Mouse (Mus musculus) erythroid progenitor cell, adult 5-6 weeks (primary cell): ENCODE data around the gene Lhx3. TPM values are rescaled to one million over a fixed set of nuclear protein-coding genes. Genes with fewer than 3 reads are reported as not detected.

ENCODE experiments used
- ATAC-seq: replicated peaks from 2 replicates; pipeline ENCODE4 v1.8.0; 2016; ENCODE audit warnings: moderate number of reproducible peaks, mild to moderate bottlenecking, moderate TSS enrichment, inconsistent platforms; ENCODE audit not compliant: poor library complexity, low FRiP score, severe bottlenecking
- total RNA-seq, 2 experiments: library from RNA; stranded (forward) in 1 of 2; stranded (reverse) in 1 of 2; fragments of 150-400 nt in 1 of 2; fragments of 186-747, 209-891 nt in 1 of 2; gene quantifications; 2 replicates each; pipeline versions ENCODE4 v1.2.3 to v1.2.4; 2015 to 2017; ENCODE audit warnings: low replicate concordance in 2 of 2

Lhx3 gene
- total RNA-seq (2015; ENCODE audit: low replicate concordance) (not detected in 2 replicates), total RNA-seq (2017; ENCODE audit: low replicate concordance) (not detected in 2 replicates)

DNA sequence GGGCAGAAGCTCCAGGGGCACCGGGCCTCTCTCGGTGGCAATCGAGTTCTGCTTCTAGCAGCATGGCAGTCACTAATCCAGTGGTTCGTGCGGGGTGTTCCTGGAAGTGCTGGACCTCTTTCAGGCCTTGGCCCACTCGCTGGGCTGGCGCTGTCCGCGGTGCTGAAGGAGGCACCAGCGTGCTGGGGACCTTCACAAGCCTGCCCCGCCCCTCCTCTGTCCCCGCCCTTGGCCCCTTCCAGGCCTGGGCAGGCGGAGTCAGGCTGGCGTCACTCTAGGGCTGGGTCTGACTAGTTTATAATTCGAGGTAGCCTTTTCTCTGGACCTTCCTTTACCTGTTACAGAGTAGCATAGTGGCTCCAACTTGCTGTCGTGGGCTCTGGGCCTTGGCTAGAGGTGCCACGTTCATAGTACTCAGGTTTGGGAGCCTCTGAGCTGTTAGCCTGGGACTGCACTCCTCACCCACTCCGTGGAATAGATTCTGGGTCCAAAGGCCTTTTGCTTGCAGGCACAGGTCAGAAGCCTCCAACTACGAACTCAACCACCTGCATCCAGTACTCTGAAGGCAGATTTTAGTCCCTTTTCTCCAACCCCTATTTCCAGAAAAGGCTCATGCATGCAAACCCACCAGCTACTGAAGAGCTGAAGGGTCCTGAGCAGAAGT is at the start of gene Lhx3:
Lhx3 (minus strand) TSS at position 164 of the 664 bp plus-strand sequence.
- 0 out of 2 replicates have a peak, but pooled peaks have one; percentile 48 for ATAC-seq

DNA sequence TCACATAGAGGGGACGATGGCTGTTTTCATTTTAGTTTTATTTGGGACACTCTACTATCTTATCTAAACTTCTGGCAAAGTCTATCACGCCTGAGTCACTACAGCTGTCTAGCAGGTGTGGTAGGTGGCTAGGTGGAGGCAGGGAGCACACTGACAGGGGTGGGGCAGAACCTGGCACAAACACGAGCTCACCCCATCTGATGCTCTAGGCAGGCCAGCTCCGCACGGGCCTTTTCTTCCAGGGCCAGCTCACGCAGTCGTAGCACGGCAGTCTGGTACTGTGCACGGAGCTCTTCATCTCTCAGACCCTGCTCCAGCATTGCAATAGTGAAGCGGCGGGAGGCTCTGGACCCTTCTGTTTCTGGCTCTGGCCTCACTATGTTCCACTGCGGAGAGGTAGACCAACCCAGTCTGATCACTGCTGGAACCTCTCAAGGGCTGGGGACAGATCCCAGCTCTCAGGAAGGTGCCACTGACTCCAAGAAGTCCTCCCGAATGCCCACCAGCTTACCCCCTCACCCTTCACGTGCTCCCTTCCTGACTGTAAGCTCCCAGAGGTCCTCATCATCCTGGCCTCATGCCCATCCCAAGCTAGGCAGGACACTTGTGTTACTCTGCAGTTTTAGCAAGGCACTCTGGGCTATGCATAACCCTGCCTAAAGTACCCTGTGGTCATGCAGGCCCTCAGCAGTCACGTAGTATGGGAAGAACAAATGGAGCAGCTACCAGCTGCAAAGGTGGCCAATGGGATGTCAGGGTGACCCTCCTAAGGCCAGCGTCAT is 49.4 kb upstream of the Lhx3 start:
- no peak for ATAC-seq

DNA sequence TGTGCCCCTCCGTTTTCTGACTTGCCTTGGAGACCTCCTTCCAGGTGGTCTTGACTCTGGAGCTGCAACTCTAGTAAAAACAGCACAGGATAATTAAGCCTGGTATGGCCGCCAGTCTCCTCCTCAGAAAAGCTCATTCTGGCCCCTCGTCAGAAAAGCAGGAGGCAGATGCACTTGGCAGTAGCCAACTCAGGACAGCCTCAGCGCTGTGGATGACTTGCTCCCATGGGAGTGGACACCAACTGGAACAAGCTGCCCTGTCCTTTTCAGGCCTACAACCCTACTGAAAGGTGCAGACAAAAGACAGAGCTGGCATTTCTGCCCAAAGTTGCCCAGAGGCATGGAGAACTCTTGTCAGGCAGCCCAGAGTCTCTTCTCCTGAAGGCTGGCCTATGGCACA is 46.7 kb upstream of the Lhx3 start:
- no peak for ATAC-seq

DNA sequence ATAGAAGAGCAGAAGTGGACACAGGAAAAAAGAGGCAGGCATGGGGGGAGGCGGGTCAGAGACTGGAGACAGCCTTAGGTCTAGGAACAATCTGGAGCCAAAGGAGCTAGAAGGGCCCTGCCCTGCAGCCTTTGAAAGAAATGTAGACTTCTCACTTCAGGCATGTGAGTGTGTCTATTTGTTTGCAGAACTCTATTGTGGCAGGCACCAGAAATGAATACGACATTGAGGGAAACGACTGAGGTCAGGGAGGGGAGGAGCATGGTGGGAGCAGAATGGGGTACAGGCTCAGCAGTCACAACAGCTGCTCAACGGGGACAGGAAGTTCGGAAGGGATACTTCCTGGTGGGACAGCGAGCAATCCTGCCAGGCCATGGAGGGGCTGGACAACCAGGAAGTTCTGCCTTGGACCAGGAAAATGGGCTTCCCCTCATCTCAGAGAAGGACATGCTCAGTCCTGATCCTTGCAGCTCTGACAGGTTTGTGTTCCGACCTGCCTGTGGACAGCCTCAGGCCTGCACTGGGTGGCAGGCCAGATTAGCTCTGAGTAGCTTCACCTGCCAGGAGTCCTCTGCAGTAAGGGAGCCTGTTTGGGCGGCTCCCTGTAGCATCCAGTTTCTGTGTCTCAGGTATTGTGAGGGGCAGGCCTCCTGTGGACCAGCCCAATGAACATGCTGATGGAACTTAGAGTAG is 44.6 kb upstream of the Lhx3 start:
- ATAC-seq, result no peak

DNA sequence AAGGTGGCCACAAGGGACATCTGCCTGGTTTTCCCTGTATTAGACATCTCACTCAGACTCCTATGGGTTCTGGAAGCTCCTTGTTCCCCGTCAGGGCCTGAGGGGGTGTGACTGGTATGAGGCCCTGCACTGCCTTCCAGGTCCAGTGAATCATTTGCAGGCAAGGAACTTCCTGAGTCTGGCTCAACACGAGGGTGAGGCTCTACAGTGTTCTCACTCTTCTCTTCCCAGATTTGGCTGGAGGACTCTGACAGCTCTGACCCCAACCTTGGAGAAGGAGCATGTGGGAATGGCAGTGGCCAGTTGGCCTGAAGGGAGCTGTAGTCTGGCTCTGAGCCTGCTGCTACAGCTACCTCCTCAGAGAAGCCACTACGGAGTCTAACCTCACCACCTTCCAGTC is 39.4 kb upstream of the Lhx3 start:
- ATAC-seq, result no peak

DNA sequence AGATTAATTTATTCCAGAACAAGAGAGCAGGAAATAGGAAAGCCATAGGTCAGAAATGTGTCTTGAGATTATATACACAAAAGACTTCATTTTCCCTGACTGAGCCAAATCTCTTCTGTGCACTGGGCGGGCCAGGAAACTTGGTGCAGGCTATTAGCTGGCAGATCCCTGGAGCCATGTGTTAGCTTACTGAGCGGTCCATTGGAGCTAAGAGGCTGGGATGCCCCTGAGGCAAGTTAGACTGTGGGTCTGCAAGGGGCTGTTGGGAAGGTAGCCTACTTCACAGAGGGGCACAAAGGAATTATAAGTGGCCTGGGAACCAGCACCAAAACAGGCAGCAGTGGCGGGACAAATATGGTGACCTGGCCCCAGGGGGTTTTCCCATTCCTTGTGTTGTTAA is 32.8 kb upstream of the Lhx3 start:
- ATAC-seq, result no peak

DNA sequence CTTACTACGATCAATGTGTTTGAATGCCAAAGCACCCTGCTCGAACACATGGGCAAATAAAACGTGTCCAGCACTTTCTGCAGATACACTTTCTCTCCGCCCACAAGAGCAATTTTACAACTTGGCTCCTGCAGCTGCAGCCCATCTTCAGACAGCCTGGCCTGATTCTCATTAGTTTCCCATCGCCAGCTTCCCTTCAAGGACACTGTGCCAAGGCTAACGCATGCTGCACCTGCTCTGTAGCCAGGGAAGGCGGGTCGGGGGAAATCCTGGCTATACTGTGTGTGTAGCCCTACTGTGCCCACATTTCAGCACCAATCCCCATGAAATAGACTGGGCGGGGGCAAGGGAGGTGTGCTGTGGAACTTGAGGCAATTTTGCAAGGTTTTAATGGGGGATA is 32.2 kb upstream of the Lhx3 start:
- no peak for ATAC-seq

DNA sequence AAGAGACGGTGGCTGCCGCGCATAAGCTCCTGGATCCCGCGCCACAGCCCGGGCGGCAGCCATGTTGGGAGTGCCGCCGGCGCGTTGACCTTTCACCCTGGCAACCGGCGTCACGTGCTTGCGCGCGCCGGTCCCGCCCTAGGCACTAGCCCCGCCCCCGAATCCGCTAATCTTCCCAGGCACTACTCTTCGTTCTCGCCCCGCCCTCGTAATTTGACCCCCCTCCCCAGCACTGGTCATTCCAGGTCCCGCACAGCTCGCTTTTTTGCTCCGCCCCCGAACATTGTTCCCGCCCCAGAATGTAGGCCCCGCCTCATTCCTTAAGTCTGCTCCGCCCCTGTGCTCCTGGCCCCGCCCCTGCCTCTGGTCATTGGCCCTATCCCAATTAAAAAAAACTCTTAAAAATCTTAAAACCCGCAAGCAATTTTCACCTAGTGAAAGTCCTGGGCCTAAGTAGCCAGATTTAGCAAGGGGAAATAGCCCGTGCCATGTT is 29.2 kb upstream of the Lhx3 start, which contains the start of gene Qsox2:
Qsox2 (minus strand) TSS at position 236 of the 493 bp plus-strand sequence.
- peak; percentile 88 for ATAC-seq

DNA sequence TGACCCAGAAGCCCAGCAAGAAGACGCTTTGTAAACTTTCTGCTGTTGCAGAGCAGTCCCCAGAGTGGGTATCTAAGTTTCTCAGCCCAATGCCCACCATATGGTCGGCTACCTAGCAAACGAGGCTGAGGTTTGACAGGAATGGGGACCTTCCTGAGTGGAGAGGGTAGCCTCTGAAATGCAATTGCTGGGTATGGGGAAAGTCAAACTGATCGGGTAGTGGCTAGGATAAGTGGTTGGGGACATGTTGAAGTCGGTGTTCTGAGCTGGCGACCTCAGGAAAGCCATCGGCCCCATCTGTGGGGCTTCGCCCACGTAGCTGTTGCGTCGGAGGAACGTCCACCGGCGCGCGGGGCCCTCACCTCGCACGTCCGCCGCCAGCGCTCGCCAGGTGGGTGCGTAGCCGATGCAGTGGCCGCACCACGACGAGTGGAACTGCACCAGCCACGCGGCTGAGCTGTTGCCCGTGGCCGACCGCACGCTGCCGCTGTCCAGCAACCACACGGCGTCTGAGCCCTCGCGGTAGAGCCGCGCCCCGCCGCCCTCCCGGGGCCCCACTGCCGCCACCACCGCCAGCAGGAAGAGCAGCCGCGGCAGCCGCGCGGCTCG is 28.7 kb upstream of the Lhx3 start:
- peak; percentile 40 for ATAC-seq

DNA sequence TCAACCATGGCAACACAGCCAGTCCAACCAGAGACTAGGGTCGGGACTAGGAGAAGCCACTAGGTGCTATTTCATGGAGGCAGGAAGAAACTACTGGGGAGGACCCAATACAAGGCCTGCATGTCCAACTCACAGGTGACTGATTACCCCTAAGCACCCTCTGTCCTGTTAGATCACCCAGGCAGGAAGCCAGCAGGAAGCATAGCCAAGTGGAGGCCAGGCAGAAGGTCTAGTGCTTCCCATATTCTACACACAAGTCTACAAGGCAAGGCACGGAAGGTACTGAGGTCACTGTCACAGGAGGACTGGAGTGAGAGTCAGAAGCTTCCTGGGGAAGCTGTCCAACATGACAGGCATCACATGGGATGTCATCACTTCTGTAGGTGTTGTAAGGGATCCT is 26.7 kb upstream of the Lhx3 start:
- no peak for ATAC-seq

DNA sequence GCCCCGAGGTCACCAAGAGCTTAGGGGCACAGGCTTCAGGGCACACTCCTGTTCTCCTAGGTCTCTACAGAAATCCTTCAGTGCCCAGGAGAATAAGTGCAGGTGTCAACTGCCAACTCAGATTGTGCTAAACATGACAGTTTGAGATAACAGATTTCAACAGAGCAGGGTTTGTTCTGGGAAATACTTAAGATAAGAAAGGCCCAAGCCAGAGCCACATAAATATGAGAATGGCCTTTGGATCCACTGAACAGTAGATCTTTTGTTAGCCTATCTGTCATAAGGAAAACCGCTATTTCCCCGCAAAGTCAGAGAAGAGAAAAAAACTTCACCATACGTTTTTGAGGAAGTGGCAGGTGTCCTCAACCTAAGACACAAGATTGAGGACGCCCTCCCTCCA is 26.2 kb upstream of the Lhx3 start:
- no peak for ATAC-seq

DNA sequence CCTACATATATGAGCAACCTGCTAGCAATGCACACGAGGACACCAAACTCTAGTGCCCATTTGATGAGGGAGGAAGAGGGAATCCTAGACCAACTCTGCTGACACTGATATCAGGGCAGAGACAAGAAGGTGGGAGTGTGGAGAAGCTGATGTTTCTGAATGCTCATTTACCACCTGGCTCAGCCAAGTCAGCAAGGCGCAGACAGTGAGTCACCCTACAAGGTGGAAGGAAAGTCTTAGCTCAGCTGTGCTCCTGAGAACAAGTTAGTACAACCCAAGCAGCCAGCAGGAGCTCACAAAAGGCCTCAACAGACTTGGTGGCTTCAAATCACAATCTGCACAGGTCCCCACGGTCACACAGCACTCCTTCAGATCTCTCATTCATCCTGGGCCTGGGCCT is 23.3 kb upstream of the Lhx3 start:
- no peak for ATAC-seq

DNA sequence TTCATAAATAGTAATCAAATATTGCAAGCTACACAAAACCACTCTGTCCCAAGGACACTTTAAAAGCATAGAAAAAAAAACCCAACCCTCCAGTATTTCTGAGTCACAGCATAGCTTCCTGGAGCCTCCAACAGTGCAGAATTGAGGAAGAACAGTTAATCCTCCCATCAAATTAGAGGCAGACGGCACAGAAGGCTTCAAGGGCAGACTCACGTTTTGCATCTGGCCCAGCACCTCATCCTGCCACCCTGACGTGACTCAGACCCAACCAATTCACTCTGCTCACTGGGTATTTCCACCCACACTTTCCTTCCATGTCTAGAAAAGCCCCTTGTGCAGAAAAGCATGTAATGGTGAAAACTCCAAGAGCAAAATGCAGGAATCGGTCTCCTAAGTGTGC is 22.2 kb upstream of the Lhx3 start:
- ATAC-seq, result no peak

DNA sequence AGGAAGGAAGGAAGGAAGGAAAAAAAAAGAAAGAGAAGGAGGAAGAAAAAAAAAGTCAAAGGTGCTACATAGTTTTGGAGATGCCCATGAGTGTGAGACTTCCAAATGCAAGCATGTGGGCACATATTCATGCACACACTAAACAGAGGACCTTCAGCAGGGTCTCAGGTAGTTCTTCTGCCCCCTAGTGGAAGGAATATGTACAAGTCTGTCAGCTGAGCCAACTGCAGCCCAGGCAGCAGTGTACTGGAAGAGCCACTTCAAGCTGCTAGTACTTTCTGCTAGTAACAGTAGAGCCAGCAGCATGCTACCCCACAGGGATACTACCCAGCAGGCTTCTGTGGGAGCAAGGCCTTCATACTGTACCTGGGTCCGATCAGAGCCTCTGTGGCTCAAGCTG is 19.7 kb upstream of the Lhx3 start:
- ATAC-seq, result peak; percentile 72

DNA sequence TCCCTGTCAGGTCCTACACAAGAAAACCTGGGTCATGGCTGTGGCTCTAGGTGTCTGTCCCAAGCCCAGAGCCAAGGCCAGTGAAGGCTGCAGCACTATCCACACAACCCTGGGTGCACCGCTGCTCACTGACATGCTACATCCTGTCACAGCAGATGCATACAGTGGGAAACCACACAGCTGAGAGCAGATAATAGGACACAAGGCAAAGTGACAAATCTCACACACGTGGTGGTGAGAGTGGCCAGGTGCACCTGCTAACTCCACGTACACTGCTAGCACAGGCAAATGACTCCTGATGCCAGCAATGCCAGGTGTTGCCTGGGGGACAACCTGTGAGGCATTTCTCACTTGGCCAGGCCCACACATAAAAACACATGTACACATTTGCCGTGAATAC is 17.2 kb upstream of the Lhx3 start:
- no peak for ATAC-seq

DNA sequence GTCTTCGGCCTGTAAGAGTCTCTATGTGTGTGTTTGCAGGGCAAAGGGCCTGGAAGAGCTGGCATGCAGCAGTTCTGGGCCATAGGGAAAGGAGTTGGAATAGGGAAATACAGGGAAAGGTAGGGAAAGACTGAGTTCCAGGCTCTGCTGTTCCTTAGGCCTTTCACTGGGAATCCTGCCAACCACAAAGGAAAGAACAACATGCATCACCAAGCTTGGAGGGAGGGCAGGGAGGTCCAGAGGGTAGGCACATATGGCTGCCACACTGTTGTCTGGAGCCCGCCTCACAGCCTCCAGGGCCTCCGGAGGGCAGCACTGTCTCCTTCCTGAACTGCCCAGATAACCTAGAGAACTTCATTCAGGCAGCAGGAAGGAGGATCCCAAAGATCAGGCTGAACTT is 15.9 kb upstream of the Lhx3 start:
- ATAC-seq, result no peak

DNA sequence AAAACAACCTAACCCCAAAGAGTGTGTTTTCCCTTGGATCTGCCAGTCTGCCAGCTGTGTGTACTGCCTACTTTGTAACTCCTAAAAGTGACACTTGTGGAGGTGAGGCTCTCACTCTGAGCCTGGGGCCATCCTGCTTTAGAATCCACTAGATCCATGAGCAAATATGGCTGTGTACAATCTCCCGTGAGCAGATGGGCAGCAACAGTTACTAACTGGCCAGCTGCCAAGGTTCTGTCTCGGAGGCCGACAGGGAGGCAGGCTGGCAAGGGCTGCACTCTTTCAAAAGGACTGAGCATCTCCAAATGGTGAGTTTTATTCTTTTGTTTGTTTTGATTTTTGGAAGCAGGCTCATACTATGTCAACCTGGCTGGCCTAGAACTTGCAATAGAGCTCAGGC is 6.4 kb upstream of the Lhx3 start:
- ATAC-seq, result peak; percentile 83

DNA sequence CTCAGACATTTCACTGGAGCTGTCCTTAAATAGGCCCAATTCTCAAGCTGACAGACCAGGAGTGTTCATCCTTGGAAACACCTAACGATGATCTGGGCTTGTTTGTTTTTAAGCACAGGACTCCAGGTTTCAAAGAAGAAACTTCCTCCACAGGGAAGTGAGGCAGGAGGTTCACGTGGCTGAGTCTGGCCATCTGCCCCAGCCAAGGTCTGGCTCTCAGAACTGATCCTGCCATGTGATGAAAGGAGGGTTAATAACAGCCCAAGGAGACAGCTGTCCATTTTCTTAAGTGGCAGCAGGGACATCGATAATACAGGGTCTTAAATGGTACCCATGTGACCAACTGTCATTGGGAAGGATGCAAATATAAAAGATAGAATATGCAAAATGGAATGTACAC is 1.5 kb upstream of the Lhx3 start:
- ATAC-seq, result no peak

DNA sequence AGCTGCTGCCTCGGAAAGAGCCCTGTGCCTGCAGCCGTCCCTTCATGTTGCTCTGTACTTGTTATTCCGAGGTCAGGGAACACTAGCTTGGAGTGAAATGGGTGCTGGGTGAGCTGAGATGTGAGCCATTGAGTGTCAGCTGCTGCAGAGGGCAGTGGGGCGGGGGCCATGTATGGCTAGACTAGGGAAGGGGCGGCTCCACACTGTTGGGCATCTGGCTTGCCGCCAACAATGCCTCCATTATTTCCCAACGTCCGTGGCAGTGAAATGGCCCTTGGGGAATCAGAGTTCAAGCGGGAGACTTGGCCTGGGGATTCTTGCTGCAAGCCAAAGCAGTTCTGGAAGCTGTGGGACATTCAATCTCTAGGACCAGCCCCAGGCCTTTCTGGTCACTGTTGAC is 530 bp downstream of the Lhx3 start:
- no peak for ATAC-seq

DNA sequence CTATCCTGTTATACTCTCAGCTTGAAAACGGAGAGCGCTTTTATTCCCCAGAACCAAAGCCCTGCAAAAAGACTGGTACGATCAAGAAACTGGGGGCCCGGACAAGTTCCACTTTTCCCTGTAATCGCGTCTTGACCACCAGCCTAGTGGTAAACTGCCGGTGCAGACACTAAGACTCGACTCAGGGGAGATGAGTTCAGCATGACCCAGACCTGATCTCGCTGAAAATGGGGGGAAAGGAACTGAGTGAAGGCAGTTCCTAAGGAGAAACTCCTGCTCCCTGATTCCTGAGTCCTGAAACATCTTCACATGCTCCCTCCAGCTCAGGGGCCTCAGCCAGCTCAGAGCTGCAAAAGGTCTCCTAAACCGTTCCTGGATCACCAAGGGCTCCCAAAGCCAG is 2.3 kb downstream of the Lhx3 start:
- ATAC-seq, result no peak
